Mouse (Mus musculus): ENCODE measurements around the gene Tbc1d17. TPM values are rescaled to one million over a fixed set of nuclear protein-coding genes. Genes with fewer than 3 reads are reported as not detected.
A peak's percentile ranks its signal among the peaks of the same experiment; 100 is the strongest.

Tbc1d17 gene
- total RNA-seq, 1 experiment from 2014 or later = 32.4 TPM

DNA sequence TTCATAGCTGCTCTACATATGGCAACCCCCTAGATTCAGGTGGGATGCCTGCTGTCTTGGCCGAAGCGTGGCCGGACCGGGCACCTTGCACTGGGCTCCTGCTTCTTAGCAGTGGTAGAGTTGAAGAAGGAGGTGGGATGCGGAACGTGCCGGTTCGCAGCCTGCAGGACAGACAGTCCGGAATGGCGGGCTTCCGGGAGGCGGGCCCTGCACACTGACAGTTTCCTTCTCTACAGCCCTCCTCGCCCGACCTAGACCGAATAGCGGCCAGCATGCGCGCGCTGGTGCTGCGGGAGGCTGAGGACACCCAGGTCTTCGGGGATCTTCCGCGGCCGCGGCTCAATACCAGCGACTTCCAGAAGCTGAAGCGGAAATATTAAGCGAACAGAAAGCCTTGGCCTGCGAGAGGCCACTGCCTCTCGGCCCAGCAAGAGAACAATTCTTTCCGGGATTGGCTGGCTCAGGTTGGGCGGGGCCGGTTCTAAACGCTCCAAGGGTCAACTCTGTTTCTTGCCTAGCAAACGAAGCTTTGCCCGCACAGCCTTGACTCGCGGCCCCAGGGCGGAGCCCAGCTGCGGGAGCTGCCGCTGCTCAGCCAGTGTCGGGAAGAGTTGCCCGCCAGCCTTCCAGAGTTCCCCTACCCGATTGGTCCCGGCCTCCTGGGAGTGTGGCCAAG lies 5.6 kb upstream of the Tbc1d17 start:
- peak; percentile 42 for ATAC-seq (replicated peaks; ENCODE audit: low read depth, poor library complexity, severe bottlenecking)

DNA sequence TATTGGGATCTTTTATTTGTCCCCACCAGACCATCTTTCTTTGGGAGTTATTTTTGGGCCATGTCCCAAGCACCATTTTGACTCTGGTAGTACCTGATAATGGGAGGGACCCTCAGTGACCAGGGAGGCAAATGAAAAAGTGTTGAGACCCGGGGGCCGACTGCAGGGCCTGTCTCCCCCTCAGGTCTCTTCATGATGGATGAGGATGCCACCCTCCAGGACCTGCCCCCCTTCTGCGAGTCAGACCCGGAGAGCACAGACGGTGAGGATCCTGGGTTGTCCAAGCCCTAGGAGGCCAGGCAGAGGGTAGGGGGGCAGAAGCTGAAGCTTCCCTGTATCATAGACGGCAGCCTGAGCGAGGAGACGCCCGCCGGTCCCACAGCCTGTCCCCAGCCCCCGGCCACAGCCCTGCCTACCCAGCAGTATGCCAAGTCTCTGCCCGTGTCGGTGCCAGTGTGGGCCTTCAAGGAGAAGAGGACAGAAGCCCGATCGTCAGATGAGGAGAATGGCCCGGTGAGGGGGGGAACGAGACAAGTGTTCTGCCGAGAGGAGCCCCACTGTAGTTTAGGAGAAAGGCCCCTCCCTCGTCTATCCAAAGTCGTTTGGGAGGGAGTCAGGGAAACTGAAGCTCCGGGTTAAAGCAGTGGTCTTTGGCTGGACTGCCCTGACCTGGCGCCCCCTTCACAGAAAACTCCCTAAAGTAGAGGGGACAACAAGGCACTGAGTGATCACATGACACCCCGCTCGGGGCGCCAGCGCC lies 4.9 kb upstream of the Tbc1d17 start:
- no peak for ATAC-seq (replicated peaks; ENCODE audit: low read depth, poor library complexity, severe bottlenecking)

DNA sequence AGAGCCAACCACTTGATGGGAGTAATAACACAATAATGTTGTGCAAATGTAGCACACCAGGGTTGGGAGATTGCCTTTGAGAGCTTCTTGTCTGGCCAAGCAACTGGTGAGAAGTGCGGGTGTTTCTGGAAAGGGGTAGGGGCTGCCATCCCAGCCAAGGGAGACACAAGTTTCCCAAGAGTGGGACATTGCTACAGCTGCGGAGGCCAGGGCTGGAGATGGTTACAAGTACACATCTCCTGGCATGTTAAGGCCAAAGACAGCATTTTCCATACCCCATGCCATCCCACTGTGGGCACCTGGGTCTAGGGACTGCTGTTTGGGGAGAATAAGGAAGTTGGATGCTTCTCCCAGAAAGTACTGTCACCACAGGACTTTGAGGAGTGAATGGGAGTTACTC lies 4.2 kb upstream of the Tbc1d17 start:
- ATAC-seq (replicated peaks; ENCODE audit: low read depth, poor library complexity, severe bottlenecking) = no peak

DNA sequence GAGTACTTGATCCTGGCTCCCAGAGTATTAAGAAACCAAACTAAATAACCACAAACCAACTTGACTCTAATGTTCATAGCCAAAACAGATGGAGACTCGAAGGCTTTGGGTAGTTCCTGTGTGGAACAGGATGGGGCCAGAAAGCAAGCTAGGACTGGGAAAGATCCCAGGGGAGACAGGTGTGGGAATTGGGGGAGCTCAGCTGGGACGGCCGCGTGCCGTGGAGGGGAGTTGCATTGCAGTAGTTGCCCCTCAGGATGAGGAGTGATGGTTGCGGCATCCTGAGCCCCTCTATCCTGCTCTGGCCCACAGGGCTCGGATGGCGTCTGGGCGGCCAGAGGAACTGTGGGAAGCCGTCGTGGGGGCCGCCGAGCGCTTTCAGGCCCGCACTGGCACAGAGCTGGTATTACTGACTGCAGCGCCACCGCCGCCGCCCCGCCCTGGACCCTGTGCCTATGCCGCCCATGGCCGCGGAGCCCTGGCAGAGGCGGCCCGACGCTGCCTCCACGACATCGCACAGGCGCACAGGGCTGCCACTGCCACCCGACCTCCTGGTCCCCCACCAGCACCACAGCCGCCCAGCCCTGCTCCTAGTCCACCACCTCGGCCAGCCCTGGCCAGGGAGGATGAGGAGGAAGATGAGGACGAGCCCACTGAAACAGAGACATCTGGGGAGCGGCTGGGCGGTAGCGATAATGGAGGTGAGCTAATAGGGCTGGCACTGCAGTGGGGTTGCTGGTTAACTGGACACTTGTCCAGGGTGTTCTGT lies 3.6 kb upstream of the Tbc1d17 start:
- no peak for ATAC-seq (replicated peaks; ENCODE audit: low read depth, poor library complexity, severe bottlenecking)

DNA sequence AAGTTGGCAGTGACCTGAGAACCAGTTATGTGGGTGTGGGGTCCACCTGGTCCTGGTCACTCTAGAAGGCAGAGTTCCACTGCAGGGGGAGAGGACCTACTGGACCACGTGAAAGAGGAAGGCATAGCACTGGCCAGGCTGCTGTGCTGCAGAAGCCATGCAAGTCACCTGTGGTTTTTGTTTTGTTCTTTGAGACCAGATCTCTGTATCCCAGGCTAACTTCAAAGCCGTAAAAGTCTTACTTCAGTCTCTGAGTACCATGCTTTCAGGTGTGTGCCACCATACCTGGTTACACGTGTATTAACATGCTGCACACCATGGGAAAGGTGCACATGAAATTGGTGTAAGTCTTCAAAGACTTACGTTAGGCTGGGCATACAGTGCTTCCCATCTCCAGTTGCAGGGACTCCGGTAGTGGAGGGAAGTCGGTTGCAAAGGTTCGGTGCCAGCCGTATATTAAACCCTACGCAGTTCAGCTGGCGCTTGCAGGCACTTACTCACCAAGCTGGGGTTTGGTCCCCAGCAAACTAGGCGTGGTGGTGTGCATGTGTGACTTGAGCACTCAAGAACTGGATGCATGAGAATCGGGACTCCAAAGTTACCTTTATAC lies 2.9 kb upstream of the Tbc1d17 start:
- no peak for ATAC-seq (replicated peaks; ENCODE audit: low read depth, poor library complexity, severe bottlenecking)

DNA sequence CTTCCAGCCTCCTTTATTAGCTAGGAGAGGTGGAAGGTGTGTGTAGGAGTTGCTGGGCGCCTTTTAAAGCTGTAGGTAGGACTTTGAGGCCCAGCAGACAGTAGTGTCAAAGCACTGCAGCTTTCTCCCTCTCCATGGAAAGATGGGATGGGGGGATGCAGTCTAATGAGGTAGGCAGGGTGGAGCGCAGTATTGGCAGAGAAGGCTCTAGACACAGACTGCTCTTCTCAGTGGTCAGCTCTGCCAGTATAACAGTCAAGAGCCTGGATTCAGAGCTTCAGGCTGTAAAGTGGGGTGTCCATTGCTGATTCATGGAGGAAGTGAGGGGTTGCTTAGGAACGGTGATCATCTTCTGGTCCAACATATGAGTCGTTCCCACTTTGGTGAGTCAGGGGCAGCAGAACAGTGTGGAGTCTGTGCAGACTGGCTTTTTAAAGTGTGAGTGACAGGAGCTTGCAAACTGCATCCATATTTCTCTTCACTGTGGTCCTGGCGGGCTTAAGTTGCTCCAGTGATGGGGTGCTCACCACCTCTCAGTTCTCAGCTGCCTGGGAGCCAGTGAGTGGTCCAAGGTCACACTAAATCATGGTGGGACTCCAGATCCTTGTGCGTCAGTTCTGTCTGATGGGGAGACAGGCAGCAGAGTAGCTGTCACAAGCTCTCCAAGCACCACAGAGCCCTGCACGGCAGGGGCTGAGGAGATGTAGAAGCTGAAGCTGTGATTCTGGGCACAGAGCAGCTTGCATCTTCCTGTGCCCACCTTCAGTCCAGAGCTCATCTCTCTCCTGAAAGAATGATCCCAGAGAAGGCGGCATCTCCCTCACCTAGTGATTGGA lies 2.1 kb upstream of the Tbc1d17 start:
- no peak for ATAC-seq (replicated peaks; ENCODE audit: low read depth, poor library complexity, severe bottlenecking)

DNA sequence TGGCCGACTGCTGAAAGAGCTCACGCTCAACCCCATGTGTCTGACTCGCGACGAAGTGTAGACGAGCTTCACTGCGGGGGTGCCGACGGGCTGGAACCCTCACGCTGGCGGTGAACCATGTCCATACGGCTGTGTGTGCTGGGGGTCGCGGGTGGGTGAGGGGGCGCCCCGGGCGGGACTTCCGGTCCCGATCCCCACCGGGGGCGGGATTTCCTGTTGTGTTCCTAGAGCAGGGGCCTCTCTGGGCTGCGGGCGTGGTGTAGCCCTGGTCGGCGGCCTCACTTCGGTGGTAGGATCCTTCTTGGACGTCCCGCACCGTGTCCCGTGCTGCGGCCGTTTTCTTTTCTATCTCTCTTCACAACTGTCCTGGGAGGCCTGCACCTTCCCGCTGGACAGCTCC lies 1.3 kb upstream of the Tbc1d17 start:
- no peak for ATAC-seq (replicated peaks; ENCODE audit: low read depth, poor library complexity, severe bottlenecking)

DNA sequence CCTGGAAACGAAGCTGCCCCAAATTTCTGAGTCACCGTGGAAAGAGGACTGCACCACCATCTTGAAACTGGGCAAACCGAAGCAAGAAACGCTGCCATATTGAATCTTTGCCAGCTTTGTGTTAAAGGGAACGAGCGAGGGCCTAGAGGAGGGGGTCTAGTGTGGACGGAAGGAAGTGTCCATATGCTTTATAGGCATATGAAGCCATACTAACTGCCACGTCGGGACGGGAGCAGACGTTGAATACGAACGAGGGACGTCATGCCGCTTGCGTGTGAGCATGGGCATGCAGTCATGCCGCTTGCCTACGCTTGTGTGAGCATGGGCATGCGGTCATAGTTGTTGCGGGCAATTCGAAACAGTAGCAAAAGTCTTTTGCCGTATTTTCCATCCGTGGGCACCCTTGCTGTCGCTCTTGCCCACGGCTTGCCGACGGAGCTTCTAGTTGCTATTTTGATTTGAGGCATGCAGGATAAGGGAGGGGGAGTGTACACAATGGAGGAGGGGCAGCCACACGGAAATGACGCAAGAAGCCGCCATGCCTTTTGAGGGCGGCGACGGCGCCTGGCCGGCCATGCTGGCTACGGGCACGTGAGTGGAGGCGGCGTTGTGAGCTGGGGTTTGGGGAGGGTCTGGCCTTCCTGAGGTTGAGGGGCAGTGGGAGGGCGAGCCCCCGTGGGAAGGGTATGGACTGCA lies 685 bp upstream of the Tbc1d17 start:
- ATAC-seq (replicated peaks; ENCODE audit: low read depth, poor library complexity, severe bottlenecking) = peak; percentile 48

DNA sequence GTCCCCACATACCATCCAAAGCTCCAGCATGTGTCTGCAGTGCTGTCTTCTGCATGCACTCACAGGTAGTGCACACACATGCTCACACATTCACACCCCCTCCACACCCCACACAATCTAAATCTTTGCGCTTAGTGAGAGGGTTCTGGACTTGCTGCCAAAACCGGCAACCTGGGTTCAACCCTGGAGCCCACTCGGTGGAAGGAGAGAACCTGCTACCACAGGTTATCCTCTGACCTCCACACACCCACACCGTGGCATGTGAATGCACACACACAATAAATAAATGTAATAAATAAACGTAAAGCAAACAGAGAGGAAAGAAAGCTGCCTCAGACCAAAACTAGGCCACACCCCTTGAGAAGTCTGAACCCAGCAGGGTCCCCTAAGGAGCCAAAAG lies 1.1 kb downstream of the Tbc1d17 start:
- ATAC-seq (replicated peaks; ENCODE audit: low read depth, poor library complexity, severe bottlenecking) = no peak

DNA sequence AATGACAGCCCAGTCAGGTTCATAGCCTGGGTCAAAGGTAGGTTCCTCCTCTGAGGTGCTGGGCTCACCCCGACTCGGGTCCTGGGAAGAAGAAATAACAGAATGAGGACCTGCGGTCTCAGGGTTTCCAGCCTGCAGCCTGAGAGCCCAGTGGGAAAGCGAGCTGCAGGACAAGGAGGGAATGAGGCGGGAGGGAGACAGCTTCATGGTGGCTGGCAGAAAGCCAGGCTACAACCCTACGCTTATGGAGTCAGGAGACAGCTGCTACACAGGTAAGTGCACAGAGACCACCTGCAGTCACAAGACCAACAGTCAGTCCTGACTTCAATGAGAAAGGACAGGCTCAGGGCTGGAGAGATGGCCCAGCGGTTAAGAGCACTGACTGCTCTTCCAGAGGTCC lies 2.1 kb downstream of the Tbc1d17 start:
- no peak for ATAC-seq (replicated peaks; ENCODE audit: low read depth, poor library complexity, severe bottlenecking)

DNA sequence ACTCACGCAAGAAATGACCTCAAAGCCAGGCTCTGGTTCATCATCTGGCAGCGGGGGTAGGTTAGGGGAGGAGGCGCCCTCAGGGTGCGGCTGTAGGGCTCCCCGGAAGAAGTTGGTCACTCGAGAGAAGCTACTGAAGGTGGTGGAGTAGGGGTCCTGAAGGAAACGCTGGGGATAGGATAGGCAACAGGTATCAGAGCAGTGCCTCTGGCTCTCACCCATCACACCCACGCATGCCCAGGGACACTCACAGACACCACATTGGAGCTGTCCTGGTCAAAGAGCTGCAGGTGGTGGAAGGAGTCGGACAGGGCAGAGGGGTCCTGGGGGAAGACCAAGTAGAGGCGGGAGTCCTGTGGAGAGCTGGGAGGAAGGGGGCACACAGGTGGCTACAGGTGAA lies 3.9 kb downstream of the Tbc1d17 start:
- ATAC-seq (replicated peaks; ENCODE audit: low read depth, poor library complexity, severe bottlenecking) = no peak

DNA sequence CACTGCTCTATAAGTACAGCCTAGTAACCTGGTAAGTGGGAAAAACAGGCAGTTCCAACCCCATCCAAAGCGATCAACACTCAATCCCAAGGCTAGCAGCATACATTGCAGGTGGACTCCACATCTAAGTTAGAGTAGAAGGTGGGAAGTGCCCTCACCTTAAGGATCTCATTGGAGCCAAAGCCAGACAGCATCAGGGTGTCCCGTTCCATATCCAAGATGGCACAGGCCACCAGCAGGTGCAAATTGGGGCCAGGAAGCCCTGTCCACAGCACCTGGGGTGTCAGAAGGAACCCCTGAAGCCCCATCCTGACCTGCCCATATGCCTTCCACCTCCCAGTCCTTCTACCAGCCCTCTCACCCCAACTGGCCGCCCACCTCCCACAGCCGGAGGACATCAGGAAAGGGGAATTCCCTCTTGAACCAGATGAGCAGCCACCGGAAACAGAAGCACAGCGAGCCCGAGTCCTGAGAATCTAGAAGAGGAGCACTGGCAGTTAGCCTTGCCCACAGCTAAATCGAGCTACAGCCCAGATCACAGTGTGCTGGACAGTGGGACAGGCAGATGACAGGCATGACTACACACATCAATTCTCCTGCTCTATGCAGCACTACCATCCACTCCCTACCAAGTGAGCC lies 6.9 kb downstream of the Tbc1d17 start:
- ATAC-seq (replicated peaks; ENCODE audit: low read depth, poor library complexity, severe bottlenecking) = no peak

DNA sequence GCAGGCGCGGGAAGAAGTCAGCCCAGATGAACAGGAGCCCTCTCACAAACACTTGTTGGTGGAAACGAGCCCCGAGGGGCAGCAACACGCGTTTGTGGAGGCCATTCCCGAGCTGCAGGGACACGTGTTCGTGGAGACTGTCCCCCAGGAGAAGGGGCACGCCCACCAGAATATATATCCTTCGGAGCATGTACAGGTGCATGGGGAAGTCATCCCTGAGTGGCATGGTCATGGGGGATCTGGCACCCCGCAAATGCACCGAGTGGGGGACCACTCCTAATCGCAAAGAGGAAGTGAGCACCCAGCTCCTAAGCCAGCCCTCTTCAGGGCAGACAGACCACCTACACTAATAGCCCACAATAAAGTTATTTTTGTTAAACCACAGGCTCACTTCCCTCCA lies 8.5 kb downstream of the Tbc1d17 start:
- ATAC-seq (replicated peaks; ENCODE audit: low read depth, poor library complexity, severe bottlenecking) = peak; percentile 53

DNA sequence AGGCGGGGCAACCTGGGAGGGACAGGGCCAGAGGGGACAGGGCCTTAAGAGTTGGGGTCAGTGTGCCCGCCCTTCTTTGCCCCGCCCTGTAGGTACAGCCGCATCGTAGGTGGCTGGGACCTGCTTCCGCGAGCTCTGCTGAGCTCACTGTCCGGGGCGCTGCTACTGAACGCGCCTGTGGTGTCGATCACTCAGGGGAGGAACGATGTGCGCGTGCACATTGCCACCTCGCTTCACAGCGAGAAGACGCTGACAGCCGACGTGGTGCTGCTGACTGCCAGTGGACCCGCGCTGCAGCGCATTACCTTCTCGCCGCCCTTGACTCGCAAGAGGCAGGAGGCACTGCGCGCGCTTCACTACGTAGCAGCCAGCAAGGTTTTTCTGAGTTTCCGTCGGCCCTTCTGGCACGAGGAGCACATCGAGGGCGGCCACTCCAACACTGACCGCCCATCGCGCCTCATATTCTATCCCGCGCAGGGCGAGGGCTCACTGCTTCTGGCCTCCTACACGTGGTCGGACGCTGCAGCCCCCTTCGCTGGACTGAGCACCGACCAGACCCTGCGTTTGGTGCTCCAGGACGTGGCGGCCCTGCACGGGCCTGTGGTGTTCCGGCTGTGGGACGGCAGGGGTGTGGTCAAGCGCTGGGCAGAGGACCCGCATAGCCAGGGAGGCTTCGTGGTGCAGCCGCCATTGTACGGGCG lies 9.2 kb downstream of the Tbc1d17 start:
- peak; percentile 34 for ATAC-seq (replicated peaks; ENCODE audit: low read depth, poor library complexity, severe bottlenecking)

DNA sequence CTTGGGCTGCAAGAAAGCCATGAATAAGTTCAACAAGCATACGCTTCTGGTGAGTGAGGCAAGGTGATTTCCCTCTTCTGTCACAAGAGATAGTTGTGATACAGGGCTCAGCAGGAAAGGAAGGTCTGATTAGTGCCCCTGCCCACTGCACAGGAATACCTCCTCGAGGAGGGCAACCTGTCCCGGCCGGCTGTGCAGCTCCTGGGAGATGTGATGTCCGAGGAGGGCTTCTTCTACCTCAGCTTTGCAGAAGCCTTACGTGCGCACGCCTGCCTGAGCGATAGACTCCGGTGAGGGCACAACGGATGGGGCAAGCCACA lies 9.7 kb downstream of the Tbc1d17 start:
- no peak for ATAC-seq (replicated peaks; ENCODE audit: low read depth, poor library complexity, severe bottlenecking)

DNA sequence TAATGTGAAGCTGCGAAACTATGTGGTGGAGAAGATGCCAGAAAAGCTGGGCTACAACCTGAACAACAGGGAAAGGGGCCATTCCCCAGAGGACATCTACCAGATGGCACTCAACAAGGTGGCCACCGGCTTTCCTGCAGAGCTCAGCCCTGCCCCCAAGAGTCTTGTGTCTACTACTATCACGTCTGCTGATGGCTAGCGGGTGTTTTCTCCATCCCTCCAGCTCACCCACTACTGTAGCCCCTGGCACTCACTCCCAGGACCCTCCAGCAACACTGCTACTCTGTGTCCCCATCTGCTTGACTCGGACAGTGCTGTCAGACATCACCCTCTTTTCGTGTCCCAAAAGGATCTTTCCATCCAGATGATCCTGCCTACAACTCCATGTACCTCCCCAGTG lies 10.8 kb downstream of the Tbc1d17 start:
- ATAC-seq (replicated peaks; ENCODE audit: low read depth, poor library complexity, severe bottlenecking) = no peak

DNA sequence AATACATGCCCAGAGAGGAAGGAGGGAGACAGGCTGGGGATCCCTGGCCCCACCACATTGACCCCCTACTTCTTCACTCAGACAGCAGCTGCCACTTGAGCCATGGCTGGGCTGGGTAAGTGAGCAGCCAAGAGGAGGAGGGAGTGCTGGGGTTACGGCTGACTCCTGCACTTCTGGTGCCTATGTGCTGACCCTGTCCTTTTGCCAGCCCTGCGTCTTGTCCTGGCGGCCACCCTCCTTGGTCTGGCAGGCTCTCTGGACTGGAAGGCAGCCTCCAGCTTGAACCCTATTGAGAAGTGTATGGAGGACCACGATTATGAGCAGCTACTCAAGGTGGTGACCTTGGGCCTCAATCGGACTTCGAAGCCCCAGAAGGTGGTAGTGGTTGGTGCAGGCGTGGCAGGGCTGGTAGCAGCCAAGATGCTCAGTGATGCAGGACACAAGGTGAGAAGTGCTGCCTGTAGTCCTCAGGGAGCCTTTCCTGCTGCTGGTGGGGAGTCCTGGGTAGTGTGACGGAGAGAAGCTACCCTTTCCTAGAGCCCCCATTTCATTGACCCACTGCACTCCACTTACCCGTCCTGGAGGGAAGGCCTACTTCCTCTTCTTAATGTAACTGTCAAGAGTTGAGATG lies 12.3 kb downstream of the Tbc1d17 start:
- no peak for ATAC-seq (replicated peaks; ENCODE audit: low read depth, poor library complexity, severe bottlenecking)

DNA sequence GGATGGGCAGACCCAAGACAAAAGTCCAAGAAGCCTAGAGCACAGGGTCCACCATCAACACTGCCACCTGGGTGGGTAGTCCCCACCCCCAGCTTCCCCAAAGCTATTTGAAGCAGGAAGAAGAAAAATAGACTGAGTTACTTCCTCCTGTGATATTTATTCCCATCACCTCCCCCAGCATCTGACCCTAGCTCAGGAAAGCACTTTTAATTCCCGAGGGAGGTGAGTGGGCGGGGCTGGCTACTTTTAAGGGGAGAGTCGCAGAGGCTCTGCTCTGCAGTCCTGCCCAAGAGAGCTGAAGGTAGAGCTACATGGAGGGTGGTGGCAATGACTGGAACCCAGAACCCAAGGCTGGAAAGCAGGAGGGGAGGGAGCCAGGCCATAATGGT lies 12.9 kb downstream of the Tbc1d17 start:
- no peak for ATAC-seq (replicated peaks; ENCODE audit: low read depth, poor library complexity, severe bottlenecking)
